Comparison of ENCODE assay signal across 28 mouse cellular contexts in genomic region chr19:9952912-9953311, GRCm38 (mm10). TPM values are rescaled to one million over a fixed set of nuclear protein-coding genes. Genes with fewer than 3 reads are reported as not detected.
DNase-seq lines count a peak whose midpoint lies in the region; ATAC-seq and TF ChIP-seq lines count a peak whose summit lies in the region.
"Had no signal": no experiment of that assay in that cellular context is flagged by ENCODE, and none has a peak within 500 bp of the region (broad histone marks: within the 10 kb centered on the region; RNA-seq: fewer than 3 reads in every experiment).

No protein-coding gene starts in this region.

- H3K4me2 ChIP-seq in liver, postnatal 0 days (ENCODE audit: low read depth, low read length), result no peak overlapping the region
- no peak overlapping the region for H3K4me2 ChIP-seq in liver, embryonic 12.5 days
- no peak overlapping the region for H3K4me2 ChIP-seq in stomach, postnatal 0 days (replicated peaks; ENCODE audit: low read depth)
- H3K4me2 ChIP-seq: forebrain, embryonic 13.5 days; hindbrain, embryonic 13.5 days; limb, embryonic 15.5 days; midbrain, embryonic 12.5 days; neural tube, embryonic 13.5 days; stomach, embryonic 15.5 days had no signal

- WGBS in liver, postnatal 0 days (ENCODE audit: insufficient replicate concordance), result 68% methylated on average over 3 of the region's 3 CpGs
- WGBS in liver, embryonic 12.5 days (ENCODE audit: insufficient replicate concordance), result 71% methylated on average over 3 of the region's 3 CpGs
- WGBS in spleen, adult 2 months, result 84% methylated on average over 3 of the region's 3 CpGs
- 76% methylated on average over 3 of the region's 3 CpGs for WGBS in stomach, postnatal 0 days

- no peak for TF ChIP-seq CTCF in gastrocnemius, adult 2 months (IDR thresholded peaks at IDR 0.05)
- TF ChIP-seq CTCF in liver, postnatal 0 days (IDR thresholded peaks at IDR 0.05; ENCODE audit: low read depth), result no peak
- TF ChIP-seq CTCF in spleen, adult 2 months (IDR thresholded peaks at IDR 0.05; ENCODE audit: extremely low read depth, insufficient read depth, insufficient read length, insufficient replicate concordance), result no peak
- TF ChIP-seq CTCF in stomach, postnatal 0 days (IDR thresholded peaks at IDR 0.05; ENCODE audit: low read depth), result no peak

- TF ChIP-seq POLR2A in spleen, adult 2 months (IDR thresholded peaks at IDR 0.05; ENCODE audit: low read depth, low read length), result no peak

- H3K27ac ChIP-seq in gastrocnemius, adult 2 months, result peak overlapping the region; percentile 70
- H3K27ac ChIP-seq in liver, postnatal 0 days (ENCODE audit: low read depth), result peak overlapping the region; percentile 53; the same call in 1 of the 2 replicates
- no peak overlapping the region; the same call in 1 of the 2 replicates for H3K27ac ChIP-seq in liver, embryonic 12.5 days
- H3K27ac ChIP-seq in spleen, adult 2 months (ENCODE audit: insufficient read depth, low read length), result peak overlapping the region; percentile 33; the same call in 1 of the 2 replicates
- H3K27ac ChIP-seq in stomach, postnatal 0 days (replicated peaks), result 0 out of 2 replicates have a peak overlapping the region, but pooled peaks have one; percentile 18
- H3K27ac ChIP-seq: forebrain, embryonic 13.5 days; hindbrain, embryonic 13.5 days; limb, embryonic 10.5 days; midbrain, embryonic 12.5 days; neural tube, embryonic 13.5 days; stomach, embryonic 15.5 days had no signal

- no peaks in the 10 kb centered on the region for H3K36me3 ChIP-seq in liver, postnatal 0 days (replicated peaks; ENCODE audit: insufficient read depth, low read length)
- H3K36me3 ChIP-seq in liver, embryonic 12.5 days, result no peaks in the 10 kb centered on the region
- no peaks in the 10 kb centered on the region for H3K36me3 ChIP-seq in spleen, adult 2 months (ENCODE audit: control insufficient read depth, insufficient read depth, low read length)
- H3K36me3 ChIP-seq in stomach, postnatal 0 days (ENCODE audit: control insufficient read depth, insufficient read depth, low read length), result no peaks in the 10 kb centered on the region
- H3K36me3 ChIP-seq: hindbrain, embryonic 13.5 days; limb, embryonic 10.5 days; limb, embryonic 15.5 days; midbrain, embryonic 12.5 days; neural tube, embryonic 13.5 days; stomach, embryonic 15.5 days had no signal

- peaks cover 47% of the 10 kb centered on the region for H3K4me1 ChIP-seq in liver, postnatal 0 days (ENCODE audit: insufficient read depth)
- H3K4me1 ChIP-seq in liver, embryonic 12.5 days, result peaks cover 48% of the 10 kb centered on the region
- peaks cover 8% of the 10 kb centered on the region; the same call in 1 of the 2 replicates for H3K4me1 ChIP-seq in spleen, adult 2 months (ENCODE audit: control insufficient read depth, insufficient read depth, insufficient read length)
- no peaks in the 10 kb centered on the region; the same call in 1 of the 2 replicates for H3K4me1 ChIP-seq in stomach, postnatal 0 days (replicated peaks; ENCODE audit: control insufficient read depth, insufficient read depth)

- intact Hi-C loops in gastrocnemius, adult 2 months (cut with DNase I), result no loop called here

- no peaks in the 10 kb centered on the region for H3K9me3 ChIP-seq in liver, postnatal 0 days (ENCODE audit: low read length)
- no peaks in the 10 kb centered on the region for H3K9me3 ChIP-seq in liver, embryonic 12.5 days (replicated peaks)
- no peaks in the 10 kb centered on the region for H3K9me3 ChIP-seq in stomach, postnatal 0 days (ENCODE audit: control insufficient read depth, low read length)
- H3K9me3 ChIP-seq: forebrain, embryonic 13.5 days; hindbrain, embryonic 13.5 days; limb, embryonic 10.5 days; limb, embryonic 15.5 days; midbrain, embryonic 12.5 days; neural tube, embryonic 13.5 days; stomach, embryonic 15.5 days had no signal

- H3K9ac ChIP-seq in liver, postnatal 0 days (replicated peaks), result no peak overlapping the region
- H3K9ac ChIP-seq in liver, embryonic 12.5 days, result no peak overlapping the region
- H3K9ac ChIP-seq in stomach, postnatal 0 days (ENCODE audit: low read length), result no peak overlapping the region
- H3K9ac ChIP-seq: forebrain, embryonic 13.5 days; hindbrain, embryonic 13.5 days; limb, embryonic 15.5 days; midbrain, embryonic 12.5 days; neural tube, embryonic 13.5 days; stomach, embryonic 15.5 days had no signal

- no peak for TF ChIP-seq EP300 in liver, postnatal 0 days (IDR thresholded peaks at IDR 0.05; ENCODE audit: low read depth)
- no peak for TF ChIP-seq EP300 in stomach, postnatal 0 days (optimal IDR thresholded peaks at IDR 0.05)

- no peak overlapping the region for H3K4me3 ChIP-seq in gastrocnemius, adult 2 months
- H3K4me3 ChIP-seq in liver, postnatal 0 days (ENCODE audit: low read depth, low read length), result no peak overlapping the region
- H3K4me3 ChIP-seq in liver, embryonic 12.5 days, result no peak overlapping the region
- no peak overlapping the region for H3K4me3 ChIP-seq in spleen, adult 2 months (ENCODE audit: extremely low read depth, insufficient read depth, insufficient read length)
- no peak overlapping the region for H3K4me3 ChIP-seq in stomach, postnatal 0 days (ENCODE audit: low read depth, low read length)
- H3K4me3 ChIP-seq: forebrain, embryonic 13.5 days; hindbrain, embryonic 13.5 days; limb, embryonic 10.5 days; limb, embryonic 15.5 days; midbrain, embryonic 12.5 days; neural tube, embryonic 13.5 days; stomach, embryonic 15.5 days had no signal

- no peak for DNase-seq in gastrocnemius, adult 2 months
- no peak for DNase-seq in gastrocnemius, adult 18-20 months (ENCODE audit: low spot score)
- peak; percentile 12 for DNase-seq in liver, postnatal 0 days
- DNase-seq in spleen, adult 2 months (ENCODE audit: low read depth in 1 of 2, low spot score in 2 of 2), result no peak
- DNase-seq in spleen, adult 18-20 months, result no peak
- no peak for DNase-seq in stomach, postnatal 0 days (ENCODE audit: low spot score)
- DNase-seq in kidney, postnatal 25 days, result no peak
- DNase-seq: adrenal gland, adult 2 months; adrenal gland, postnatal 36 days; cerebellum, adult 8-10 months; cerebellum, postnatal 25 days; gastrocnemius, postnatal 25 days; kidney, adult 8-10 months; kidney, postnatal 10 days; lung, postnatal 14 days; right cerebral cortex, postnatal 4 days; thymus, postnatal 25 days had no signal

- ATAC-seq in liver, postnatal 0 days, result no peak
- no peak for ATAC-seq in liver, embryonic 12.5 days
- ATAC-seq in stomach, postnatal 0 days (ENCODE audit: low FRiP score, low TSS enrichment), result no peak
- ATAC-seq: activated CD4-positive, CD25-positive, alpha-beta regulatory T cell, adult 4 months; forebrain, embryonic 13.5 days; intestine, embryonic 16.5 days had no signal

- H3K27me3 ChIP-seq in liver, postnatal 0 days (ENCODE audit: insufficient read depth, low read length), result no peaks in the 10 kb centered on the region
- H3K27me3 ChIP-seq in liver, embryonic 12.5 days (replicated peaks), result no peaks in the 10 kb centered on the region
- no peaks in the 10 kb centered on the region for H3K27me3 ChIP-seq in spleen, adult 2 months (ENCODE audit: control insufficient read depth, insufficient read depth, low read length)
- no peaks in the 10 kb centered on the region for H3K27me3 ChIP-seq in stomach, postnatal 0 days (ENCODE audit: control insufficient read depth, insufficient read depth, low read length)
- H3K27me3 ChIP-seq: CH12.LX; forebrain, embryonic 13.5 days; hindbrain, embryonic 13.5 days; limb, embryonic 15.5 days; midbrain, embryonic 12.5 days; neural tube, embryonic 13.5 days; stomach, embryonic 15.5 days had no signal

RNA-seq across cellular contexts. Expression of gene Fth1, which starts 27.5 kb away (rescaled TPM):
- total RNA-seq in gastrocnemius, adult 2 months (2021), result 1,000 to 10,000 TPM; 2,168 to 2,432 TPM
- total RNA-seq in gastrocnemius, adult 18-20 months (2021), result 1,000 to 10,000 TPM; 2,098 to 2,234 TPM
- polyA plus RNA-seq in liver, postnatal 0 days (2015; fragmentation: Nextera tagmentation; extraction: Ambion mirVana), result 4,793 and 5,083 TPM in 2 replicates
- 5,199 and 5,262 TPM in 2 replicates for polyA plus RNA-seq in liver, embryonic 12.5 days (2016; fragmentation: Nextera tagmentation; extraction: Ambion mirVana)
- 3,609 and 4,045 TPM in 2 replicates for polyA plus RNA-seq in spleen, adult 2 months (2012; rRNA removed)
- 2,976 and 2,992 TPM in 2 replicates for polyA plus RNA-seq in stomach, postnatal 0 days (2015; fragmentation: Nextera tagmentation; extraction: Ambion mirVana)

RNA-seq across cellular contexts. Expression of gene Best1, which starts 48.5 kb away (rescaled TPM):
- under 1 TPM; 0.28 to 0.46 TPM for total RNA-seq in gastrocnemius, adult 2 months (2021)
- under 1 TPM; 0.11 to 0.24 TPM for total RNA-seq in gastrocnemius, adult 18-20 months (2021)
- polyA plus RNA-seq in liver, postnatal 0 days (2015; fragmentation: Nextera tagmentation; extraction: Ambion mirVana), result 0.08 and 0.13 TPM in 2 replicates
- 0.17 and 0.32 TPM in 2 replicates for polyA plus RNA-seq in liver, embryonic 12.5 days (2016; fragmentation: Nextera tagmentation; extraction: Ambion mirVana)
- polyA plus RNA-seq in spleen, adult 2 months (2012; rRNA removed), result 0.14 and 0.20 TPM in 2 replicates
- 0.36 and 0.58 TPM in 2 replicates for polyA plus RNA-seq in stomach, postnatal 0 days (2015; fragmentation: Nextera tagmentation; extraction: Ambion mirVana)
- polyA plus RNA-seq: activated CD4-positive, CD25-positive, alpha-beta regulatory T cell, adult 4 months had no signal

RNA-seq across cellular contexts. Expression of gene Rab3il1, which starts 48.6 kb away (rescaled TPM):
- 1 to 10 TPM; 4.0 to 4.7 TPM for total RNA-seq in gastrocnemius, adult 2 months (2021)
- total RNA-seq in gastrocnemius, adult 18-20 months (2021), result 1 to 10 TPM; 3.0 to 4.5 TPM
- polyA plus RNA-seq in liver, postnatal 0 days (2015; fragmentation: Nextera tagmentation; extraction: Ambion mirVana), result 74.9 and 80.9 TPM in 2 replicates
- polyA plus RNA-seq in liver, embryonic 12.5 days (2016; fragmentation: Nextera tagmentation; extraction: Ambion mirVana), result 189 and 191 TPM in 2 replicates
- polyA plus RNA-seq in spleen, adult 2 months (2012; rRNA removed), result 73.5 and 77.8 TPM in 2 replicates
- polyA plus RNA-seq in stomach, postnatal 0 days (2015; fragmentation: Nextera tagmentation; extraction: Ambion mirVana), result 14.7 and 14.8 TPM in 2 replicates

RNA-seq across cellular contexts. Expression of gene Incenp, which starts 53.6 kb away (rescaled TPM):
- total RNA-seq in gastrocnemius, adult 2 months (2021), result 1 to 10 TPM; 2.1 to 2.7 TPM
- 1 to 10 TPM; 1.4 to 1.7 TPM for total RNA-seq in gastrocnemius, adult 18-20 months (2021)
- 39.9 and 43.4 TPM in 2 replicates for polyA plus RNA-seq in liver, postnatal 0 days (2015; fragmentation: Nextera tagmentation; extraction: Ambion mirVana)
- polyA plus RNA-seq in liver, embryonic 12.5 days (2016; fragmentation: Nextera tagmentation; extraction: Ambion mirVana), result 157 and 159 TPM in 2 replicates
- polyA plus RNA-seq in spleen, adult 2 months (2012; rRNA removed), result 17.2 and 18.8 TPM in 2 replicates
- polyA plus RNA-seq in stomach, postnatal 0 days (2015; fragmentation: Nextera tagmentation; extraction: Ambion mirVana), result 20.7 and 23.8 TPM in 2 replicates
